Mouse (Mus musculus) midbrain, embryonic 13.5 days (tissue): ENCODE measurements at regions not wholly inside any gene's neighbourhood (a gene's known extent, or its start where the extent isn't known, plus 50 kb on each side); places are given as distances from the start of the nearest gene placed in this dataset.

Experiments
- ATAC-seq: fragments of 200-750 bp; cut with Nextera tagmentation; 2 replicates; pipeline ENCODE4 v1.8.0; 2017; ENCODE audit warnings: mild to moderate bottlenecking, moderate TSS enrichment, moderate library complexity
- H3K27ac ChIP-seq: fragments of 300-500 bp; sonication (generic); 2 replicates; pipeline ENCODE4 v1.5.1; 2015; ENCODE audit warnings: inconsistent platforms, mild to moderate bottlenecking, moderate library complexity
- H3K27me3 ChIP-seq: fragments of 300-500 bp; sonication (generic); 2 replicates; pipeline ENCODE4 v1.6.1; 2015; ENCODE audit warnings: mild to moderate bottlenecking, inconsistent platforms
- H3K36me3 ChIP-seq: fragments of 300-500 bp; sonication (generic); 2 replicates; pipeline ENCODE4 v1.6.1; 2015; ENCODE audit warnings: mild to moderate bottlenecking, inconsistent platforms
- H3K4me1 ChIP-seq: fragments of 300-500 bp; sonication (generic); replicated peaks from 2 replicates; pipeline ENCODE4 v1.6.1; 2015; ENCODE audit warnings: inconsistent platforms
- H3K4me2 ChIP-seq: fragments of 300-500 bp; sonication (generic); replicated peaks from 2 replicates; pipeline ENCODE4 v1.6.1; 2015; ENCODE audit warnings: moderate library complexity, mild to moderate bottlenecking, inconsistent platforms
- H3K4me3 ChIP-seq: fragments of 300-500 bp; sonication (generic); replicated peaks from 2 replicates; pipeline ENCODE4 v1.5.1; 2015; ENCODE audit warnings: mild to moderate bottlenecking, inconsistent platforms
- H3K9ac ChIP-seq: fragments of 300-500 bp; sonication (generic); replicated peaks from 2 replicates; pipeline ENCODE4 v1.6.1; 2015; ENCODE audit warnings: mild to moderate bottlenecking, inconsistent platforms
- H3K9me3 ChIP-seq: fragments of 300-500 bp; sonication (generic); 2 replicates; pipeline ENCODE4 v1.6.1; 2016; ENCODE audit warnings: mild to moderate bottlenecking, inconsistent platforms
- WGBS: fragments of 180-500 bp; shearing (Covaris S2); methylation state at CpG from one replicate; pipeline ENCODE4 v1.1.7; 2015; 5-methylcytosine and 5-hydroxymethylcytosine counted together

GRCm38 (mm10) chr2:73041475-73041874 lies 55.0 kb upstream of the Gm11084 start:
- Histone ChIP-seq H3K27ac (no peak overlapping the region), H3K4me2 (no peak overlapping the region), H3K36me3 (no peaks in the 10 kb centered on the region), H3K4me3 (no peak overlapping the region), H3K9me3 (no peaks in the 10 kb centered on the region), H3K27me3 (no peaks in the 10 kb centered on the region), H3K9ac (no peak overlapping the region), H3K4me1 (peaks cover 7% of the 10 kb centered on the region)
- 28% methylated on average over 5 of the region's 5 CpGs for WGBS
- ATAC-seq: no peak

DNA sequence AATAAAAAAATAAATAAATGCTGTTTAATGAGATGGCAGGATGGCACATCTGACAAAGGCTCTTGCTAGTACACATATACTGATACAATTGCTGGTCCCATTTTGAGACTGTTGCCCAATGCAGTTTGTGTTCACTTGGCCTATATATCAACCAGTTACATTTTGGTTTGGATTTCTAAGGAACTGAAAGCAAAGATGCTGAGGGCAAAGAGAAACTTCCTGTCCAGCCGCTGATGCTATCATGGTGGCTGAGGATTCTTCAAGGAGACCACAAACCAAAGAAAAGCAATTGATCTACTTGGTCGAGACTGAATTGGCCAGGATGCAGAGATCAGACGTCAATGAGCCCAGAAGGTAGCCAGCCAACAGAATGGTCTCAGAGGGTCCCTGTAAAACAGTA lies 53.5 kb upstream of the Gm11084 start:
- Histone ChIP-seq H3K4me2 (no peak overlapping the region), H3K27me3 (no peaks in the 10 kb centered on the region), H3K4me3 (no peak overlapping the region), H3K36me3 (no peaks in the 10 kb centered on the region), H3K9ac (no peak overlapping the region), H3K4me1 (peaks cover 5% of the 10 kb centered on the region), H3K9me3 (no peaks in the 10 kb centered on the region), H3K27ac (no peak overlapping the region)
- WGBS: 82% methylated on average over 3 of the region's 3 CpGs
- no peak for ATAC-seq

DNA sequence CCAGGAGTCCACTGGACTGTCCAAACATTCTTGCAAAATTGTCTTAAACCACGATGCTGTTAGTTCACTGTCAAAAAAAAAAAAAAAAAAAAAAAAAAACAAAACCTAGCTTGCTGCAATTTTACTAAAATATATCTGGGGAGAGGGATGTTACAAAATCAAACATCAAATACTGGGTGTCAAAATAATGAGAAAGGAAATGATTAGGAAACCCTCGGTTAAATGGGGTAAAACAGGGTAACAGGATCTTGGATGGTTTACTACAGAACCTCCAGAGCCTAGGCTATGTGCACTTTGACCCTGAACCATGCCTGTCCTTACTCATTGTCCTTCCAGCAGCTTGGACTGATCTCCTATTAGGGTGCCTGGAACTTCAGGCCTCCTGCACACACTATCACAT lies 52.8 kb upstream of the Gm11084 start:
- Histone ChIP-seq H3K4me2 (no peak overlapping the region), H3K9ac (no peak overlapping the region), H3K9me3 (no peaks in the 10 kb centered on the region), H3K4me3 (no peak overlapping the region), H3K27ac (no peak overlapping the region), H3K27me3 (no peaks in the 10 kb centered on the region), H3K4me1 (peaks cover 5% of the 10 kb centered on the region), H3K36me3 (no peaks in the 10 kb centered on the region)
- ATAC-seq: no peak
- 72% methylated on average over 2 of the region's 2 CpGs for WGBS

GRCm38 (mm10) chr2:73038290-73038732 lies 51.8 kb upstream of the Gm11084 start:
- Histone ChIP-seq H3K4me1 (peaks cover 5% of the 10 kb centered on the region), H3K9ac (no peak overlapping the region), H3K36me3 (no peaks in the 10 kb centered on the region), H3K27ac (no peak overlapping the region), H3K27me3 (no peaks in the 10 kb centered on the region), H3K4me2 (peak overlapping the region; percentile 48), H3K9me3 (no peaks in the 10 kb centered on the region), H3K4me3 (peak overlapping the region; percentile 15; the same call in 1 of the 2 replicates)
- ATAC-seq: peak; percentile 60
- 17% methylated on average over 16 of the region's 16 CpGs for WGBS

DNA sequence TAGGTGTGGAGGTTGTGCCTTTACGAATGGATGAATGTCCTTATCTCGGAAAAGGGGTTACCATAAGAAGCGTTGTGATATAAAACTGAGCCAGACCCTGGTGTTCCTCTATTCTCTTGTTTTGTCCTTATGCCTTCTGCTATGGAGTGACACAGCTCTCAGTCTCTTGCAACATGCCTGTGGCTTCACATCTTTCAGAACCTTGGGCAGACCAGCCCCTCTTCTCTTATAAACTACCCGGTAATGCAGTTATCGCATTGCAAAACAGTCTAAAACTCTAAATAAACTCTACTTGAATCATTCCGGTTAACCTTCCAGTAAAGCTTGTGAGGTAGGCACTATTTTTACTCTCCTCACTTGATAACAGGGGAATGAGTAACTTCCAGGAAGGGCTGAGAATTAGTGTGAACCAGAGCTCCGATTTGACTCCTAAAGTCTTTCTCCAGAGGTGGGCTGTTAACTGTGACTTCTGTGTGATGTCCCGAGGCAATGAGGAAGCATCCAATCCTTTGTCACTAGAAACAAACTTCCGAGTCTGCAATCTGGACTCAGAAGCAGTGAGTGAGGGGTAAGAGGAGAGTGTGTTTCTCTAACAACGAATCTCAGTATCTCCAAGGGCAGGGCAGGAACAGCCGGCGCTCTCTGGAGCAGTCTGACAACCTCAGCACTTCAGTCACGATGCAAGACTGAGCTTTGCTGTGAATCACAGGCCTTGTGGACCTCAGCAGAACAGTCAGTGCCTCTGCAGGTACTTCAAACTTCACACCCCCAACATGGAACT lies 50.9 kb upstream of the Gm11084 start:
- Histone ChIP-seq H3K27ac (no peak overlapping the region), H3K27me3 (no peaks in the 10 kb centered on the region), H3K9ac (no peak overlapping the region), H3K9me3 (no peaks in the 10 kb centered on the region), H3K4me1 (peaks cover 5% of the 10 kb centered on the region), H3K36me3 (no peaks in the 10 kb centered on the region), H3K4me2 (no peak overlapping the region), H3K4me3 (no peak overlapping the region)
- no peak for ATAC-seq
- WGBS: 66% methylated on average over 13 of the region's 13 CpGs
